Mouse (Mus musculus) G1E (cell line): Measurements from ENCODE around the gene Gm48552. TPM values are rescaled to one million over a fixed set of nuclear protein-coding genes. Genes with fewer than 3 reads are reported as not detected.

Experiments used
- ATAC-seq: 2 replicates; pipeline ENCODE4 v1.8.0; 2016; ENCODE audit warnings: mild to moderate bottlenecking; ENCODE audit not compliant: insufficient number of reproducible peaks, poor library complexity, low FRiP score, severe bottlenecking; ENCODE audit errors: extremely low read depth
- DNase-seq: peaks from one replicate; pipeline ENCODE4 v3.0.0; 2012; ENCODE audit warnings: low spot score
- H3K27me3 ChIP-seq: 2 replicates; pipeline ENCODE4 v1.6.1; 2012; ENCODE audit warnings: mild to moderate bottlenecking, low read length, inconsistent platforms; ENCODE audit not compliant: insufficient read depth
- H3K36me3 ChIP-seq: replicated peaks from 2 replicates; pipeline ENCODE3; 2012; ENCODE audit warnings: mild to moderate bottlenecking, inconsistent platforms
- H3K4me1 ChIP-seq: 2 replicates; pipeline ENCODE4 v1.6.1; 2012; ENCODE audit warnings: low read depth, low read length, inconsistent platforms, mixed read lengths; ENCODE audit not compliant: insufficient read depth
- H3K4me3 ChIP-seq: 2 replicates; pipeline ENCODE4 v1.5.1; 2012; ENCODE audit warnings: low read depth, mild to moderate bottlenecking, inconsistent platforms, low read length, moderate library complexity, mixed read lengths
- H3K9me3 ChIP-seq: replicated peaks from 2 replicates; pipeline ENCODE4 v1.6.1; 2012; ENCODE audit warnings: inconsistent platforms
- CTCF ChIP-seq: IDR thresholded peaks from 2 replicates; pipeline ENCODE4 v1.5.1; 2012; ENCODE audit warnings: low read depth, low read length, inconsistent platforms, mixed read lengths
- GATA1 ChIP-seq: IDR thresholded peaks from 2 replicates; pipeline ENCODE4 v1.6.1; 2012; ENCODE audit warnings: borderline replicate concordance, low read length, inconsistent platforms, mixed read lengths
- GATA2 ChIP-seq: IDR thresholded peaks from 2 replicates; pipeline ENCODE4 v1.6.1; 2012; ENCODE audit warnings: low read depth, low read length, inconsistent platforms, borderline replicate concordance
- POLR2AphosphoS5 ChIP-seq: IDR thresholded peaks from 2 replicates; pipeline ENCODE4 v1.6.1; 2012; ENCODE audit warnings: low read depth, low read length, inconsistent platforms; ENCODE audit not compliant: insufficient replicate concordance
- TAL1 ChIP-seq: conservative IDR thresholded peaks from 2 replicates; pipeline ENCODE4 v1.6.1; 2012; ENCODE audit warnings: low read depth, low read length, inconsistent platforms, mixed read lengths
- polyA plus RNA-seq: library from polyadenylated mRNA; stranded (reverse); fragments of >175 nt; gene quantifications from 2 replicates; pipeline ENCODE4 v1.2.3, GENCODE M21; 2012
- total RNA-seq, 2 experiments: library from RNA; stranded (forward) in 1 of 2; stranded (reverse) in 1 of 2; fragments of 200-1000 nt in 1 of 2; fragments of >200 nt in 1 of 2; fragmentation: Nextera tagmentation in 1 of 2; gene quantifications; 2 replicates each; pipeline ENCODE4 v1.2.3; 2014 to 2017

Gene Gm48552
- total and polyA plus RNA-seq, 3 experiments, result 0.38 to 7.4 (median 1.2) TPM

GRCm38 (mm10) chr10:81413310-81414261, 24.8 kb downstream of the Gm48552 start:
- Histone ChIP-seq H3K9me3 (no peaks in the 10 kb centered on the region), H3K27me3 (peaks cover 21% of the 10 kb centered on the region), H3K4me3 (peak overlapping the region; percentile 53; the same call in 1 of the 2 replicates), H3K36me3 (peaks cover 26% of the 10 kb centered on the region), H3K4me1 (peaks cover 94% of the 10 kb centered on the region)
- ATAC-seq (no peak), DNase-seq (no peak)
- no peak for TF ChIP-seq GATA2
- no peak for TF ChIP-seq CTCF
- no peak for TF ChIP-seq GATA1
- no peak for TF ChIP-seq TAL1
- TF ChIP-seq POLR2AphosphoS5, result no peak

GRCm38 (mm10) chr10:81414682-81415081, 25.9 kb downstream of the Gm48552 start:
- Histone ChIP-seq H3K4me3 (no peak overlapping the region; the same call in 1 of the 2 replicates), H3K9me3 (no peaks in the 10 kb centered on the region), H3K27me3 (peaks cover 27% of the 10 kb centered on the region), H3K36me3 (peaks cover 26% of the 10 kb centered on the region), H3K4me1 (peaks cover 89% of the 10 kb centered on the region)
- DNase-seq (no peak), ATAC-seq (no peak)
- TF ChIP-seq GATA2 (no peak), CTCF (no peak), GATA1 (no peak), TAL1 (no peak), POLR2AphosphoS5 (no peak)

GRCm38 (mm10) chr10:81415146-81415545, 26.3 kb downstream of the Gm48552 start:
- Histone ChIP-seq H3K4me1 (peaks cover 85% of the 10 kb centered on the region), H3K9me3 (no peaks in the 10 kb centered on the region), H3K36me3 (peaks cover 29% of the 10 kb centered on the region), H3K27me3 (peaks cover 32% of the 10 kb centered on the region), H3K4me3 (no peak overlapping the region)
- TF ChIP-seq GATA2, result no peak
- no peak for TF ChIP-seq GATA1
- no peak for TF ChIP-seq TAL1
- no peak for TF ChIP-seq POLR2AphosphoS5
- TF ChIP-seq CTCF, result no peak
- no peak for ATAC-seq
- no peak for DNase-seq

DNA sequence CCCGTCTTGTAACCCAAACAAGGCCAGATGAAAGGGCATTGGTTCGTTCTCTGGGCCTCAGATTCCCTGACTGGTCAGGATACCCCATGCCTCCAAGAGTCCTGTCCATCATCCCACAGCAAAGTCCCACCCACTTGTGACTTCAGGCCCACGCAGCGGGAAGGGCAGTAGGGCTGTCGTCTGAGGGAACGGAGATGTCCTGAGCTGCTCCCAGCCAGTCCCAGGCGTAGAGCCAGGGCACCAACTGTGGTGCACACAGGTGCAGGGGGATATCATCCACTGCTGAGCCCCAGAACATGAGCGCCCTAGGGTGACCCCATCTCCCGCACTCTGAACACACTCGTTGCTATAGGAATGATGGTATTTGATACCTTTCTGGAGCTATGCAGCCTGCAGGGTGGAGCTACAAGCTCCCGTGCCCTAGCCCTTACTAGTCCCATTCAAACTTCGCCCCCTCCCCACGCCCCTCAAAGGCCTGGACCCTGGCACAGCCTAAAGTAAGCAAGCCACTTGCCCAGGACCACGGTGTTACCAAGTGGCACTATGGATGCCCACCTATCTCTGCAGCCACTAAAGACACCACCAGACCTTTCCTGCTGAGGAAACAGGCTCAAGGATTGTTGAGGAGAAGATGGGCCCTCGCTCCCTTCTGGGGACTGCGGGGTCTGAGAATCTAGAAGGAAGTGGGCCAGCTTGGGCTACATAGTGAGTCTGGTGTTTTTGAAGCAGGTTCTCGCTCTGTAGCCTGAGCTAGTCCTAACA, 26.9 kb downstream of the Gm48552 start:
- TF ChIP-seq TAL1 (no peak), CTCF (no peak), GATA2 (no peak), GATA1 (no peak), POLR2AphosphoS5 (no peak)
- no peak for ATAC-seq
- H3K4me1 ChIP-seq, result peaks cover 79% of the 10 kb centered on the region
- H3K36me3 ChIP-seq, result peaks cover 32% of the 10 kb centered on the region
- H3K27me3 ChIP-seq, result peaks cover 38% of the 10 kb centered on the region
- H3K9me3 ChIP-seq, result no peaks in the 10 kb centered on the region
- no peak for DNase-seq
- no peak overlapping the region for H3K4me3 ChIP-seq

DNA sequence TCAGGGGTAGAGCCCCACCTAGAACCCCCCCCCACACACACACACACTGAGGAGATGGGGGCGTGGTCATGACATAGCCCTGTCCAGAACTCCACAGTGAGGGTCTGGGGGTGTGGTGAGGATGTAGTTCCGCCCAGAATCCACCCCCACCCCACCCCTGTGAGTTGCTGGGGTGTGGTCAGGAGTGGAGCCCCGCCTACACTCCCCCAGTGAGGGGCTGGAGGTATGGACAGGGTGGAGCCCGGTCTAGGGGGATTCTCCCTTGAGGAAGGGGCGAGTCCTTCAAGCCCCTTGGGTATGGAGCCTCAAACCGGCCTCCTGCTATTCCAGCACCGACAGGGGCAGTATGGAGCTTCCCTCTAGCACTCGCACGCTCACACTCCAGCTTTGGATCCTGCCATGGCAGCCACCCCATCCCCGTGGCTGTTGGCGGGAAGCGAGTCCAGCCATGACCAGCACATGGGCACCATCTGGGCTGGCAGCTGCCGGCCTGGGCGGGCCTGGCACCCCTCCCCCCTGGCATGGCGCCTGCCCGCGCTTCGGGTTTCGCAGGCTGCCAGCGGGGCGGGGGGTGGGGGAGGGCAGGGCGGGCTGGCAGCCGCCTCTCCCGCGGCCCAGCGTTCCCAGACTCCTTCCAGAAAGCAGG, 27.9 kb downstream of the Gm48552 start:
- no peak for DNase-seq
- Histone ChIP-seq H3K36me3 (peaks cover 22% of the 10 kb centered on the region), H3K9me3 (no peaks in the 10 kb centered on the region), H3K27me3 (peaks cover 44% of the 10 kb centered on the region), H3K4me1 (peaks cover 69% of the 10 kb centered on the region), H3K4me3 (peak overlapping the region; percentile 66; the same call in 1 of the 2 replicates)
- ATAC-seq, result no peak
- TF ChIP-seq GATA2 (no peak), GATA1 (no peak), POLR2AphosphoS5 (no peak), CTCF (no peak), TAL1 (no peak)
